Mouse (Mus musculus): Measurements from ENCODE around the gene Rpl10-ps3. TPM values are rescaled to one million over a fixed set of nuclear protein-coding genes. Genes with fewer than 3 reads are reported as not detected.

The Rpl10-ps3 gene
- total RNA-seq, 2 experiments from 2014 or later: 374 to 412 TPM

- intact Hi-C loops (cut with DNase I): loop anchor here (10.0 kb wide), 1 partner anchor 715 kb away; no protein-coding TSS in a partner anchor
- no peak for DNase-seq (ENCODE audit: extremely low spot score in 1 of 2, low spot score in 2 of 2)
Measured at GRCm38 (mm10) chr9:50319506-50319905, 25.3 kb downstream of the Rpl10-ps3 start.

GRCm38 (mm10) chr9:50317299-50317698 lies 27.5 kb downstream of the Rpl10-ps3 start:
- intact Hi-C loops (cut with DNase I): loop anchor here (10.0 kb wide), 1 partner anchor 712 kb away; no protein-coding TSS in a partner anchor
- DNase-seq (ENCODE audit: extremely low spot score in 1 of 2, low spot score in 2 of 2): no peak

GRCm38 (mm10) chr9:50315650-50316049 lies 29.1 kb downstream of the Rpl10-ps3 start:
- no peak for DNase-seq (ENCODE audit: extremely low spot score in 1 of 2, low spot score in 2 of 2)
- intact Hi-C loops (cut with DNase I): loop anchor here (10.0 kb wide), 1 partner anchor 711 kb away; no protein-coding TSS in a partner anchor

GRCm38 (mm10) chr9:50311036-50311545 lies 33.7 kb downstream of the Rpl10-ps3 start:
- no peak for DNase-seq (ENCODE audit: extremely low spot score in 1 of 2, low spot score in 2 of 2)
- intact Hi-C loops (cut with DNase I): loop anchor here (10.0 kb wide), 1 partner anchor 706 kb away; no protein-coding TSS in a partner anchor

GRCm38 (mm10) chr9:50305666-50306402 lies 38.9 kb downstream of the Rpl10-ps3 start:
- DNase-seq (ENCODE audit: extremely low spot score in 1 of 2, low spot score in 2 of 2): peak; percentile 45 to 47
- intact Hi-C loops (cut with DNase I): no loop called here

- no peak for DNase-seq (ENCODE audit: extremely low spot score in 1 of 2, low spot score in 2 of 2)
- intact Hi-C loops (cut with DNase I): no loop called here
Measured at GRCm38 (mm10) chr9:50305046-50305445, 39.7 kb downstream of the Rpl10-ps3 start.

GRCm38 (mm10) chr9:50304004-50304403 lies 40.8 kb downstream of the Rpl10-ps3 start:
- DNase-seq (ENCODE audit: extremely low spot score in 1 of 2, low spot score in 2 of 2): peak in 1 of 2 experiments; percentile 34
- intact Hi-C loops (cut with DNase I): no loop called here

GRCm38 (mm10) chr9:50301722-50302121 lies 43.0 kb downstream of the Rpl10-ps3 start:
- intact Hi-C loops (cut with DNase I): no loop called here
- peak; percentile 52 to 81 for DNase-seq (ENCODE audit: extremely low spot score in 1 of 2, low spot score in 2 of 2)

GRCm38 (mm10) chr9:50298389-50298788 lies 46.4 kb downstream of the Rpl10-ps3 start:
- intact Hi-C loops (cut with DNase I): no loop called here
- peak in 1 of 2 experiments; percentile 42 for DNase-seq (ENCODE audit: extremely low spot score in 1 of 2, low spot score in 2 of 2)

Other genes with a start within 250 kb of the Rpl10-ps3 start
- not detected for gene Plet1, start 149.6 kb upstream of the Rpl10-ps3 start, total RNA-seq (2021)
- gene Pts, start 183.8 kb upstream of the Rpl10-ps3 start, total RNA-seq (2021): 10 to 100 TPM; 46.7 to 48.0 TPM
- gene Il18, start 209.9 kb upstream of the Rpl10-ps3 start, total RNA-seq (2021): 10 to 100 TPM; 18.5 to 19.1 TPM
- 1 to 10 TPM; 1.6 to 1.8 TPM for gene Bco2, start 210.2 kb upstream of the Rpl10-ps3 start, total RNA-seq (2021)
- gene Tex12, start 216.4 kb upstream of the Rpl10-ps3 start, total RNA-seq (2021): not detected